Mouse (Mus musculus) gastrocnemius, postnatal 4 days (tissue): Measurements from ENCODE around the gene Prox2. TPM values are rescaled to one million over a fixed set of nuclear protein-coding genes. Genes with fewer than 3 reads are reported as not detected.

Source experiments
- DNase-seq, 2 experiments: peaks; one replicate each; pipeline ENCODE4 v3.0.0; 2021 to 2022; ENCODE audit warnings: low spot score in 2 of 2, mixed read lengths in 2 of 2
- total RNA-seq, 2 experiments: library from RNA; stranded (reverse); gene quantifications; 2 replicates each; pipeline ENCODE4 v1.2.3; 2021

Prox2 gene
- total RNA-seq, 2 experiments from 2014 or later, result 3.2 to 4.7 TPM

GRCm38 (mm10) chr12:85134043-85134794, 23.7 kb upstream of the Prox2 start:
- no peak for DNase-seq

DNA sequence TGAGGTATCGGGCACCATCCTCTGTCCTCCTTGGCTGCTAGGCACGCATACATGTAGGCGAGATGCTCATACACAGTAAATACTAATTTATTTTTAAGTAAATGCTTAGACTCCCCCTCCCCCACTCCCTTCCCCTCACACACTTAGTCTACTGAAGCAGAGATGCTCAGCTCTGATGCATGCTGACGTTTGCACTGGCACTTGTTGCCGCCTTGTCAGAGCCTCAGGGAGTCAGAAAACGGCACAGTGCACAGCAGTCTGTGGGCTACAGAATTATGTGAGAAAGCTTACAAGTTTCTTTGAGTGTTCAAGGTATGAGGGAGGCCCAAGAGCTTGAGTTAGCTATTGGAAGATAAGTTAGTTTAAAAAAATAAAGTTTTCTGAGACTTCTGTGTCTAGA, 20.8 kb upstream of the Prox2 start:
- no peak for DNase-seq

GRCm38 (mm10) chr12:85129426-85129978, 18.9 kb upstream of the Prox2 start:
- DNase-seq, result no peak

DNA sequence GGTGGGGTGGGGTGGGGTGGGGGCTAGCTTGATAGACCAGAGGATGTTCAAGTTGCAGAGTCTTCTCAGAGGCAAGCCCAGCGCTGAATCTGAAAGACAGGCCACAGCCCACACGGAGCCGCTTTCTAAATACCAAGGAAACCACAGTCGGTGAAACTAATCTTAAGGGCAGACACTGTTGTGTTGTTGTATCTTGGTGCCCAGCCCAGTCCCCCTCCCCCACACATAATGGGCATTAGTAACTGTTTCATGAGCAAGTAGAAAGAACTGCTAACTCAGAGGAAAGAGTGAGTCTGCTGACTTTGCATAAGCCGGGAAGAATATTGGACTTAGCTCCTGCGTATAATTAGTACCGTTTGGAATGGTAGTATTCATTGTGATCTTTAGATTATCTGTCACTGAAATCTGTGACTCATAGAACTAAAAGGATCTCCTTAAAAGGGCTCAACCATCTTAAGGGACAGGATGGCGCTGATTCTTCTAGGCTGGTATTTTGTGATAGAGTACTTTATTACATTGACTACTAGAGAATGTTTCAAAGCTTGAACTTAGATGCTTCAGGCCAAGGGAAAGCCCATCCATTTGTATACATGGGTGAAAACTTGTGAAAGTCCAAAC, 16.5 kb upstream of the Prox2 start:
- DNase-seq, result no peak

GRCm38 (mm10) chr12:85124751-85125150, 14.2 kb upstream of the Prox2 start:
- DNase-seq, result no peak

- no peak for DNase-seq
Measured at GRCm38 (mm10) chr12:85123645-85124044, 13.1 kb upstream of the Prox2 start.

GRCm38 (mm10) chr12:85123108-85123530, 12.6 kb upstream of the Prox2 start:
- no peak for DNase-seq

DNA sequence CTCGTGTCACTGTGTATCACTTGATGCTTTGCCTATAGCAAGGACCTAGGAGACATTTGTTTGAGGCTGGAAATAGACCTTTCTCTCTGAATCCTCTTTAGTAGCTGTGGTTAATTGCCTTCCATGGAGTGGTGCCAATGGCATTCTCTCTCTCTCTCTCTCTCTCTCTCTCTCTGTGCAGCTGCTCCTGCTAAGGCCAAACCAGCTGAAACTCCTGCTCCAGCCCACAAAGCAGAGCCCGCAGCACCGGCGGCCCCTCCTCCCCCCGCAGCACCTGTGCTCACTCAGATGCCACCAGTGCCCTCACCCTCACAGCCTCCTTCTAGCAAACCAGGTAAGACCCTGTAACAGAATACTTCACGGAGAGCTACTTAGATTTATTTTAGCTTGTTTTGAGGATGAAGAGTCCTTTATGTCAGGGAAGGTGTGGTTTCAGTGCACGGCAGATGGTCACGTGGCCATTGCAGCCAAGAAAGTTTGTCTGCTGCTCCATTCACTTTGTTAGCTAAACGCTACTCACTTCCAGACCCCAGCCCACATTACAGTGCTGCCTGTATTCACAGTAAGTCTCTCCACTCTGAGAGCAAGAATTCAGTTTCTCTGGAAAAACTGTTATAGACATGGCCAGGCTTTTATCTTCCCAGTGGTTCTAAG, 11.4 kb upstream of the Prox2 start:
- no peak for DNase-seq

DNA sequence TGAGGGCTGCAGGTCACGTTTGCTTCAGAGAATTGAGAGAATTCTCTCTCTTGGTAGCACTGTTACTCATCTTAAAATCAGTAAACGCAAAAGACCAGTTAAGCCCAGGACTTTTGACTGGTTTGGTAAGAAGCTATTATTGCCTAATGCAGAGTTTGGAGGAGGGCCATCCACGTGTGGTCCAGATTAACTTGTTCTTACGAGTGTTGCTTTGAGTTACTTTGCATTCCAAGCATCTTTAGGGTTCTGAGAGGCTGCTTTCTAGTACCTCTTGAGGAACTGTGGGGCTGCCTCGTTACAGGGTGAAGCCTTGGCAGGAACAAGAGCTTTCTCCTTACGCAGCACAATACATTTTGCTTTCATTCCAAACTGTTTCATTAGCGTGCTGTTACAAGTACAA, 5.1 kb upstream of the Prox2 start:
- no peak for DNase-seq

- no peak for DNase-seq
Measured at GRCm38 (mm10) chr12:85113917-85114316, 3.4 kb upstream of the Prox2 start.

- no peak for DNase-seq
Measured at GRCm38 (mm10) chr12:85113337-85113736, 2.8 kb upstream of the Prox2 start.

DNA sequence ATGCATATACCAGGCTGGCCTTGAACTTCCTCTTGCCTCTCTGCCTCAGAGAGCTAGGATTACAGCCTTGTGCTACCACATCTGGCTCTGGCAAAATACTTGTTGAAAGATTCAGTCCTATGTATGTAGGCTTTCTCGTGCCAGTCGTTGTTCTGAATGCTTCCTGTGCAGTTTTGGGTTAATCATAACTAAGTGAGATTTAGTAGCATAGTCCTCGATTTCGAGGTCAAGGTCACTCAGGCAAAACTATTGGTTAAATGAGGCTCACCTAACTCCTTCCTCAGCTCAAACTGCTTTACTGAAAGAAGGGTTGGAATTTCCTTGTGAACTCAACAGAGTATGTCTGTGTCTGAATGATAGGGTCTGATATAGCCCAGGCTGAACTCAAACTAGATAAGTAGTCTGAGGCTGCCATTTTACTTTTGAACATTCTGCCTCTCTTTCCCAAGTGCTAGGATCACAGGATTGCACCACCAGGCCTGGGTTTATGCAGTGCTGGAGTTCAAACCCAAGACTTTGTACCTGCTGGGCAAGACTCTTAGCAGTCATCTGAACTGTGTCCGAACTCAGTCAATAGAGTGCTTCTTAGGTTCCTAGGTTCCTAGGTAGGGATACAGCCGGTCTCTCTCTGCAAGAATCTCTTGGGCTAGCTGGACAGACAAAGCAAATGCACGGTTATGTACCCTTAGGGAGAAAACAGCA, 2.1 kb upstream of the Prox2 start:
- DNase-seq, result no peak

GRCm38 (mm10) chr12:85110011-85110697, 405 bp downstream of the Prox2 start:
- no peak for DNase-seq

- no peak for DNase-seq
Measured at GRCm38 (mm10) chr12:85109426-85109825, 1.1 kb downstream of the Prox2 start.

DNA sequence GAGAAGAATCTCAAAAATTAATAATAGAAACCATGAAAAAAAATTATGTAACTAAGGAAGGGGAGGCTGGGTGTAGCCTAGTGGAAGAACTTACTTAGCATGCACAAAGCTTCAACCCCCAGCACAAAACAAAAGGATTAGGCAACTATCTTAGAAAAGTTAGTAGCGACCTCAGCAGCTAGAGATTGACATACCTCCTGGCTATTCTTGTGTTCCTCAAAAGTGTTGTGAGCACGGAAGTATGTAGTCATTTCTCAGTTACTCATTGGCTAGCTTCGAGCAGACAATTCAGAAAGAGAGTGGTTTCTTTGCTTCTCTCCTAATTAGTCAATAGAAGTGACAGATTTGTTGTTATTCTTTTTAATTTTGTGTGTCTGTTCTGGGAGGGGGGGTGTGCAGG, 1.9 kb downstream of the Prox2 start:
- DNase-seq, result no peak

DNA sequence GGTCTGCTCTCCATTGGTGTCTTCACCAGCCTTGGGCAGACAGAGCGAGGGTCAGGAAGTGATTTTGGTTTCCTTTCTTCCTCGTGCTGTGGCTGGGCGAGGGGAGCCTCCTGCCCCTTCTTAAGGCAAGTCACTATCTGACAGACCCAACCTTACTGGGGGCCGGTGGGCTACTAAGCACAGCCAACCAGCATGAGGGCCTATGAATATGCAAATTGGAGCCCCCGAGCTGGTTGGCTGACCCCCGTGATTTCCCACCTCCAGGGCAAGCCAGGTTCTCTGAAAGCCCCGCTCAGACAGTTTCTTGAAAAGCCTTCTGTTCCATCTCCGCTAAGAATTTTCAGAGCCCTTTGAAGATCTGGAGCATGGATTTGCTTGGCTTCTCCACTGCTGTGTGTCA, 4.3 kb downstream of the Prox2 start:
- DNase-seq, result no peak

- no peak for DNase-seq
Measured at GRCm38 (mm10) chr12:85104789-85105188, 5.8 kb downstream of the Prox2 start.

DNA sequence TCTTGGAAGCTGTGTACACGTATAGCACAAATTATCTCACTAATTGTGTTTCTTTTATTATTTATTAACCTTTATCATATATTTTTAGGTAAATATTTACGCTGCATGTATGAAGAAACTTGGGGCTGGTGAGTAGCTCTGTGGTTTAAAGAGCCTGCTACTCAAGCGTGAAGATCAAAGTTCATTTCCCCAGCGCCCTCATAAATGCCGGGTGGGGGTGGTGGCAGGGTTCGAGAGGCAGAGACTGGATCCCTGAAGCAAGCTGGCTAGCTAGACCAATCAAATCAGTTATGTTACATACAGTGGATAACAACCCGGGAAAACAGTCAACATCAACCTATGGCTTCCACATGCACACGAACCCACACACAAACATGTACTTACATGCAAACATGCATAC, 7.5 kb downstream of the Prox2 start:
- no peak for DNase-seq

DNA sequence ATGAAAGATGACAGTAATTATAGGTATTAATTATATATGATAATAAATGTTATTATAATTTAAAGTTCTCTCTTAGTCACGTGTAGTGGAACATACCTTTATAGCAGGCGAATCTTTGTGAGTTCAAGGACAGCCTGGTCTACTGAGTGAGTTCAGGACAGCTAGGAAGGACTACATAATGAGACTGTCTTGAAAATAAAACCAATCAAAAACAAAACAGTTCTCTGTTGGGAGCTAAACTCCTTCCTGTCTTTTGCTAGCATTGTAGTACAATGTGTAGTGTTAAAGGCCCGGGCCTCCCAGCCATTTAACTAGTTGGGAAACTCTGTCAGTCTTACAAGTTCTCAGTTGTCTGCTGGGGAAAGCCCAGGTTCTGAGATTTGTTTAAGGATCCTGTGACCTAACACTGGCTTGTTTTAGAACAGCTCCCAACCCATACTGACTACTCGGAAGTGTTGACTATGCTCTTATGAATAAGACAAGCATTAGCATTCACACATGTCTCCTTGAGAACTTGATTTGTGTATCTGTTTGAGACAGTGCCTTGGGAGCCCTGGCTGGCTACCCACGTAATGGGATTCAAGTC, 8.9 kb downstream of the Prox2 start:
- no peak for DNase-seq

- no peak for DNase-seq
Measured at GRCm38 (mm10) chr12:85101001-85101400, 9.6 kb downstream of the Prox2 start.

GRCm38 (mm10) chr12:85095859-85096258, 14.7 kb downstream of the Prox2 start:
- DNase-seq, result no peak
